Mouse (Mus musculus) lung, adult 2 months (tissue): Measurements from ENCODE around the gene Rbbp8nl. TPM values are rescaled to one million over a fixed set of nuclear protein-coding genes. Genes with fewer than 3 reads are reported as not detected.
"Not testable (repeated sequence)": the region's sequence is repeated elsewhere in the genome, so short reads cannot be mapped to it uniquely, and the experiment has no call there.

ENCODE experiments used
- DNase-seq: peaks from one replicate; pipeline ENCODE4 v3.0.0; 2022
- H3K4me1 ChIP-seq: fragments of 200-500 bp; 2 replicates; pipeline ENCODE4 v1.6.1; 2011; ENCODE audit warnings: low read length; ENCODE audit not compliant: control insufficient read depth, insufficient read depth
- H3K4me3 ChIP-seq: fragments of 200-500 bp; replicated peaks from 2 replicates; pipeline ENCODE3; 2011; ENCODE audit warnings: low read depth, mild to moderate bottlenecking, control low read depth, low read length; ENCODE audit errors: extremely low read depth
- CTCF ChIP-seq: fragments of 200-500 bp; IDR thresholded peaks from 2 replicates; pipeline ENCODE4 v1.5.1; 2011; ENCODE audit warnings: mild to moderate bottlenecking, low read length, control low read depth; ENCODE audit not compliant: insufficient read depth
- POLR2A ChIP-seq: fragments of 200-500 bp; IDR thresholded peaks from 2 replicates; pipeline ENCODE4 v1.6.1; 2011; ENCODE audit warnings: low read depth, mild to moderate bottlenecking, control low read depth, low read length, borderline replicate concordance; ENCODE audit errors: extremely low read depth
- WGBS: fragments of 180-500 bp; shearing (Covaris S2); methylation state at CpG from one replicate; pipeline ENCODE4 v1.1.7; 2018; 5-methylcytosine and 5-hydroxymethylcytosine counted together
- polyA plus RNA-seq: library from polyadenylated mRNA; depleted of rRNA; stranded (reverse); fragments of >200 nt; gene quantifications from 2 replicates; pipeline ENCODE4 v1.2.3, GENCODE M21; 2012

The Rbbp8nl gene
- polyA plus RNA-seq, 1 experiment = 2.3 TPM

- WGBS = 53% methylated on average over 8 of the region's 8 CpGs
- no peak for DNase-seq
- H3K4me3 ChIP-seq = no peak overlapping the region
- peaks cover 7% of the 10 kb centered on the region for H3K4me1 ChIP-seq
- TF ChIP-seq POLR2A = no peak
Measured at GRCm38 (mm10) chr2:180260610-180261480, 28.8 kb downstream of the Rbbp8nl start.

- DNase-seq, H3K4me3 ChIP-seq, H3K4me1 ChIP-seq: not testable (repeated sequence)
- 59% methylated on average over 17 of the region's 17 CpGs for WGBS
Measured at GRCm38 (mm10) chr2:180259826-180260609, 29.7 kb downstream of the Rbbp8nl start.

DNA sequence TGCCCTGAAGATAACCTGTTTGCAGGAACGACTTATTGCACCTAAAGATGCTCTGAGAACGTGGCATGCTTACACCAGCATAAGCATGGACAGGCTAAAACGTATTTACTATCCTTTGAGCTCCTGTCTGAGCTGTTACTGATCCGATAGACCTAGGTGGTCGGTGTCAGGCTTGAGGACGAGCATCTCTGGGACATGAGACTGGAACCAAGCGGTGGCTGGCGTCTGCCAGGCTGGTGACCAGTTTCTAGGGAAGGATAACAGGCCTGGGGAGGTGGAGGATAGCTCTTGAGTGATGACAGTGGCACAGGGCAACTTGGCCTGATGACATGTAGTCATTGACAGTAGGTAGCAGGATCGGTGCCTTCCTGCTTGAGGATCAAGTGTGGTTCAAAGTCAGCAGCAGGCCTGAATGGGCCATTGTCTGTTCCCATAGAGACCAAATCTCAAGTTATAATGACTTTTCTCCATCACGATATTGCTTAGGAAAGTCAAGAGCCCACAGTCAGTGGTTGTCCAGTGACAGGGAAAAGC lies 30.7 kb downstream of the Rbbp8nl start:
- 73% methylated on average over 10 of the region's 10 CpGs for WGBS
- not testable (repeated sequence) for DNase-seq, H3K4me1 ChIP-seq, H3K4me3 ChIP-seq

DNA sequence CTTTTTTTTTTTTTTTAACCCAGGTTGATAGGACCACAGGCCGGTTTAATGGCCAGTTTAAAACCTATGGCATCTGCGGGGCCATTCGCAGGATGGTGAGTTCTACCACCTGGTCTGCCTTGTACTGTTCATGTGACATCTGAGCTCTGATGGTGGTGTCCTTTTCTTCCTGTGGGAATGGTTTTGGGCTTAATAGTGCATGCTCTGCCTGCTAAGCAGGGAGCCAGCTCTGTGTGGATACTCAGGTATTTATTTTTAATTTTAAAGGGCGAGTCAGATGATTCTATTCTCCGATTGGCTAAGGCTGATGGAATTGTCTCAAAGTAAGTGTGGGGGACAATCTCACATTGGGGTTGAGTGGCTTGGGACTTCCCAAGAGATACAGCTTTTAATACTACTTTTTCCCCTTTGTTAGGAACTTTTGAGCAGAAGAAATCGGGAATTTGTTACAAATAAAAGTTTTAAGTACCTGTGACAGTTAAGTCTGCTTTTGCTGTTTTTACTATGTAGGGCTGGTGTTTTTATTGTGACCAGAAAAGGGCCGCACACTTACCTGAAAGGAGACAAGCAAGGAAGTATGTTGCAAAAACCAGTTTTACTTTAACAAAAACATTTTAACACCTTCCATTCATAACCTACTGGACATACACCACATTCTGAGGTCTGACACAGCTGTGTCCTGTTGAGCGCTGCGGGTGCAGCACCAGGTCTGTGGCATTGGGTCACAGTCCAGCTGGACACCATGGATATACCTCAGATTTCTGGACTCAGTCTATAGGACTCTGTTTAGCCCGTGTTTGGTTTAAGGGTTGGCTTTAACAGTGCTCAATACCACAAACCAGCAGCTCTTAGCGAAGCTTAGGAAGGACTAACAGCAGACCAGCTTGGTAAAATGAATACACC lies 31.5 kb downstream of the Rbbp8nl start:
- 48% methylated on average over 11 of the region's 11 CpGs for WGBS

DNA sequence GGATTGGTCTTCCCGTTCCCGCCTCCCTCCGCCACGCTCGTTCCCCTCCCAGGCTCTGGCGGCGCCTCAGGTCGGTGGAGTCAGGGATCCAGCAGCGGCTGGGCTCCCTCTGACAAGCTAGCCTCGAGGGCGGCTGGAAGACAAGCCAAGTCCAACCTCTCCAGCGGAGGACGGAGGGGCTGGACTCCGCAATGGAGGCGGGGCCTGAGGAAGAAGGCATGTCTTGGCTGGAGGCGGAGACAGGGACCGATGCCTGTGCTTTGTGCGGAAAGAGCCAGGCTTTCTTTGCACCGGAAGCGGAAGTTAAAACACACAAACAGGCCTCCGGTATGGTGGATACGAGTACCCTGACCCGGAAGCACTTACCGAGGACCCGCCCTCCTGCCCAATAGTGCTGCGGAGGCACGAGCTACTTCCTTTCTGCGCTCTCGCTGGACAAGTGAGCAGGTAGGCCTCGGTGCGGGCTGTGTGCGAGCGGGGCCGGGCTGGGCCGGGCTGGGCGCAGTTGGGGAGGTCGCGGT lies 32.6 kb downstream of the Rbbp8nl start, which contains the start of gene Rps21:
TSS of gene Rps21 (plus strand) at position 377 of the 521 bp plus-strand sequence.
- under 1% methylated on average over 38 of the region's 38 CpGs for WGBS
- Histone ChIP-seq H3K4me1 (peaks cover 4% of the 10 kb centered on the region), H3K4me3 (peak within 1 kb of the TSS; percentile 77)
- DNase-seq = peak; percentile 96
- TF ChIP-seq POLR2A = peak; percentile 94; the same call in 1 of the 2 replicates
- no peak for TF ChIP-seq CTCF

More for the DNA sequence above, 31.5 kb downstream of the Rbbp8nl start:
- H3K4me1 ChIP-seq = peaks cover 7% of the 10 kb centered on the region
- TF ChIP-seq CTCF (no peak), POLR2A (no peak)
- DNase-seq = no peak
- H3K4me3 ChIP-seq = peak overlapping the region; percentile 77

DNA sequence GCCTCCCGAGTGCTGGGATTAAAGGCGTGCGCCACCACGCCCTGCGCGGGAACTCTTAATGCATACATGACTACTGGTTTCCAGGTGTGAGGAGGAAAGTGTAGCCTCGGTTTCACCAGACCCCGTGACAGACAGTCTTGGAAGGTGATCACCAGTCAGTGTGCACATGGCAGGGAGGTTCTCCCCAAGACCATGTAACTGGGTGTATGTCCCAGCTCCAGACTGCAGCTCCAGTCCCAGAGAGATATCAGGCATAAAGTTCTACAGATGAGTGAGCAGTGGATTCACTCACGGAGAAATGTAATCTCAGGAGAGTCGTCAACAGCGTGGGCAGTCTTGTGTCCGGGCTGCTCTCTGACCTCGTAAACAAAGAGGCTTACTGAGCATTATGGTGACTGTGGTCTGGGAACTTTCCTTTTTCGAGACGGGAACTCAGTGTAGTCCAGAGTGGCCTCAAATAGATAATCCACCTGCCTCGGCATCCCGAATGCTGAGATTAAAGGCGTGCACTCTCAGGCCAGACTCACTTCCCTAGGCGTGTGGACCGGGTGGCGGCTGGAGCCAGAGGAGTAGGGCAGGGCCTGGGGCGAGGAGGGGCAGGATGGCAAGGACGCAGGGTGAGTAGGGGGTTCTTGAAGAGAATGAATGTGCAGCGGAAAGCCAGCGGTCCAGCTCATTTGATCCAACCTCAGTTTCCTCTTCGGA lies 33.2 kb downstream of the Rbbp8nl start:
- WGBS = 23% methylated on average over 26 of the region's 26 CpGs
- H3K4me1 ChIP-seq = peaks cover 4% of the 10 kb centered on the region
- DNase-seq = no peak
- peak overlapping the region; percentile 62 for H3K4me3 ChIP-seq
- TF ChIP-seq POLR2A (no peak), CTCF (no peak)

GRCm38 (mm10) chr2:180255701-180256100 lies 34.0 kb downstream of the Rbbp8nl start:
- H3K4me3 ChIP-seq = no peak overlapping the region
- no peak for TF ChIP-seq CTCF
- no peak for TF ChIP-seq POLR2A
- peaks cover 4% of the 10 kb centered on the region for H3K4me1 ChIP-seq
- 75% methylated on average over 9 of the region's 9 CpGs for WGBS
- DNase-seq = no peak

GRCm38 (mm10) chr2:180254436-180255209 lies 35.1 kb downstream of the Rbbp8nl start:
- Histone ChIP-seq H3K4me3 (no peak overlapping the region), H3K4me1 (peaks cover 4% of the 10 kb centered on the region)
- TF ChIP-seq POLR2A (no peak), CTCF (no peak)
- DNase-seq = no peak
- WGBS = 95% methylated on average over 5 of the region's 5 CpGs
